In the genomic region with DNA sequence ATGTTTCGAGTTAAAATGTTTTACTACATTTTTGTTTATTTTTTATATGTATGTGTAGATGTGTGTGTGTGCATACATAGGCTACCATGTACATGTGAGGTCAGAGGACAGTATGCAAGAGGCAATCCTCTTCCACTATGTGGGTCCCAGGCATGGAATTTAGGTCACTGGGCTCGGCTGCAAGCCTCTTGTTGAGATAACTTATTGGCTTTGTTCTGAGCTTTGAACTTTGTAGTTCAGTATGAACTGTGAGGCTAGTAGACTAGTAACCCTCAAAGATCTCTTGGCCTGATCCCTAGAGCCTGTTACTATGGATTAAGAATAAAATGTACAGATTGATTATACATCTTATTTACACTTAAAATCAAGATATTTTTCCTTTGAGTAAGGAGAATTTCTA, we compare ENCODE assay signal across 23 mouse cellular contexts. TPM values are rescaled to one million over a fixed set of nuclear protein-coding genes. Genes with fewer than 3 reads are reported as not detected.
A peak's percentile ranks its signal among the peaks of the same experiment; 100 is the strongest.
DNase-seq lines count a peak whose midpoint lies in the region; ATAC-seq and TF ChIP-seq lines count a peak whose summit lies in the region.
"Had no signal": no experiment of that assay in that cellular context is flagged by ENCODE, and none has a peak within 500 bp of the region (broad histone marks: within the 10 kb centered on the region; RNA-seq: fewer than 3 reads in every experiment).

No protein-coding gene starts in this region.

- peak; percentile 43; the same call in 1 of the 2 replicates for ATAC-seq in liver, embryonic 16.5 days (ENCODE audit: low read depth)
- ATAC-seq in liver, embryonic 12.5 days = no peak
- ATAC-seq: activated CD4-positive, CD25-positive, alpha-beta regulatory T cell, adult 4 months; CD4-positive, CD25-positive, alpha-beta regulatory T cell, adult 4 months; forebrain, embryonic 13.5 days; forebrain, embryonic 15.5 days; Patski had no signal

- peak; percentile 82 for DNase-seq in liver, adult 2 months (ENCODE audit: extremely low read depth, low read depth, low spot score)
- no peak for DNase-seq in liver
- DNase-seq in kidney, postnatal 25 days = no peak
- DNase-seq: adrenal gland, adult 8-10 months; adrenal gland, postnatal 14 days; adrenal gland, postnatal 36 days; B cell, adult 2 months; cerebellum, adult 11-12 months; cerebellum, adult 2 months; cerebellum, adult 9-10 months; cerebellum, postnatal 10 days; cerebellum, postnatal 25 days had no signal

- TF ChIP-seq POLR2A in liver, adult 2 months (IDR thresholded peaks at IDR 0.05; ENCODE audit: extremely low read depth, insufficient read depth, low read length) = no peak

- 48% methylated on average over 2 of the region's 2 CpGs for WGBS in liver, adult 2 months
- WGBS in liver, embryonic 16.5 days (ENCODE audit: insufficient replicate concordance) = 67% methylated on average over 2 of the region's 2 CpGs
- 67% methylated on average over 2 of the region's 2 CpGs for WGBS in liver, embryonic 12.5 days (ENCODE audit: insufficient replicate concordance)

- TF ChIP-seq CTCF in liver, adult 2 months (IDR thresholded peaks at IDR 0.05; ENCODE audit: low read depth, low read length) = no peak

- no peak overlapping the region for H3K4me2 ChIP-seq in liver, embryonic 16.5 days (ENCODE audit: low read depth, low read length)
- no peak overlapping the region for H3K4me2 ChIP-seq in liver, embryonic 12.5 days
- H3K4me2 ChIP-seq: embryonic facial prominence, embryonic 12.5 days; forebrain, embryonic 13.5 days; forebrain, embryonic 15.5 days had no signal

- H3K27me3 ChIP-seq in liver, adult 2 months (ENCODE audit: control insufficient read depth, insufficient read depth, low read length) = no peaks in the 10 kb centered on the region
- H3K27me3 ChIP-seq in liver, embryonic 16.5 days (ENCODE audit: control insufficient read depth, insufficient read depth, low read depth, low read length) = no peaks in the 10 kb centered on the region
- no peaks in the 10 kb centered on the region for H3K27me3 ChIP-seq in liver, embryonic 12.5 days (replicated peaks)
- H3K27me3 ChIP-seq: CH12.LX; embryonic facial prominence, embryonic 12.5 days; forebrain, embryonic 13.5 days; forebrain, embryonic 15.5 days; Patski had no signal

- no peak overlapping the region for H3K9ac ChIP-seq in liver, adult 2 months (ENCODE audit: low read depth, low read length)
- H3K9ac ChIP-seq in liver, embryonic 16.5 days (ENCODE audit: low read depth, low read length) = no peak overlapping the region
- no peak overlapping the region for H3K9ac ChIP-seq in liver, embryonic 12.5 days
- H3K9ac ChIP-seq: embryonic facial prominence, embryonic 12.5 days; forebrain, embryonic 13.5 days; forebrain, embryonic 15.5 days had no signal

- H3K36me3 ChIP-seq in liver, adult 2 months (ENCODE audit: control insufficient read depth, insufficient read depth, low read length) = no peaks in the 10 kb centered on the region
- no peaks in the 10 kb centered on the region for H3K36me3 ChIP-seq in liver, embryonic 16.5 days (ENCODE audit: control insufficient read depth, insufficient read depth)
- no peaks in the 10 kb centered on the region for H3K36me3 ChIP-seq in liver, embryonic 12.5 days
- H3K36me3 ChIP-seq: embryonic facial prominence, embryonic 10.5 days; embryonic facial prominence, embryonic 12.5 days; forebrain, embryonic 15.5 days; G1E had no signal

- peaks cover 5% of the 10 kb centered on the region for H3K4me1 ChIP-seq in liver, adult 2 months (ENCODE audit: control insufficient read depth, insufficient read depth, low read length)
- H3K4me1 ChIP-seq in liver, embryonic 16.5 days (ENCODE audit: control insufficient read depth, low read depth, low read length) = no peaks in the 10 kb centered on the region
- 0 out of 2 replicates have a peak, but pooled peaks cover 7% of the 10 kb centered on the region for H3K4me1 ChIP-seq in liver, embryonic 12.5 days
- H3K4me1 ChIP-seq: forebrain, embryonic 15.5 days had no signal

- no peaks in the 10 kb centered on the region for H3K9me3 ChIP-seq in liver, embryonic 16.5 days (replicated peaks; ENCODE audit: control insufficient read depth, low read length)
- H3K9me3 ChIP-seq in liver, embryonic 12.5 days (replicated peaks) = no peaks in the 10 kb centered on the region
- H3K9me3 ChIP-seq: embryonic facial prominence, embryonic 10.5 days; embryonic facial prominence, embryonic 12.5 days; forebrain, embryonic 13.5 days; forebrain, embryonic 15.5 days; G1E had no signal

- H3K27ac ChIP-seq in liver, adult 2 months (replicated peaks; ENCODE audit: insufficient read depth, low read depth, low read length) = no peak overlapping the region
- no peak overlapping the region for H3K27ac ChIP-seq in liver, embryonic 16.5 days (ENCODE audit: low read length)
- no peak overlapping the region for H3K27ac ChIP-seq in liver, embryonic 12.5 days
- H3K27ac ChIP-seq: embryonic facial prominence, embryonic 10.5 days; embryonic facial prominence, embryonic 12.5 days; forebrain, embryonic 13.5 days; forebrain, embryonic 15.5 days had no signal

- no peaks in the 10 kb centered on the region for H3K79me2 ChIP-seq in liver, adult 2 months (ENCODE audit: control insufficient read depth, insufficient read depth, low read length)

- no peak overlapping the region for H3K4me3 ChIP-seq in liver, adult 2 months (ENCODE audit: insufficient read depth, low read depth, low read length)
- no peak overlapping the region for H3K4me3 ChIP-seq in liver, embryonic 16.5 days (ENCODE audit: low read depth, low read length)
- H3K4me3 ChIP-seq in liver, embryonic 12.5 days = no peak overlapping the region
- H3K4me3 ChIP-seq: embryonic facial prominence, embryonic 10.5 days; embryonic facial prominence, embryonic 12.5 days; forebrain, embryonic 13.5 days; forebrain, embryonic 15.5 days had no signal

RNA-seq across cellular contexts. Expression of a gene that starts 23.4 kb away (rescaled TPM):
- total RNA-seq in liver, adult 2 months (2014; rRNA removed) = 30.9 and 32.0 TPM in 2 replicates
- polyA plus RNA-seq in liver, adult 2 months (2012; rRNA removed) = 4.5 and 5.6 TPM in 2 replicates
- polyA plus RNA-seq in liver, embryonic 16.5 days (2015; fragmentation: Nextera tagmentation; extraction: Ambion mirVana) = 29.2 and 30.6 TPM in 2 replicates
- 35.8 and 37.9 TPM in 2 replicates for polyA plus RNA-seq in liver, embryonic 12.5 days (2016; fragmentation: Nextera tagmentation; extraction: Ambion mirVana)
